Mouse (Mus musculus) spleen, adult 2 months (tissue): ENCODE measurements around the gene Scamp3. TPM values are rescaled to one million over a fixed set of nuclear protein-coding genes. Genes with fewer than 3 reads are reported as not detected.

Source experiments
- DNase-seq, 2 experiments: peaks; one replicate each; pipeline versions ENCODE4 v3.0.0 to v3.0.0-alpha.2; 2012 to 2021; ENCODE audit warnings: low spot score in 2 of 2, low read depth in 1 of 2
- H3K27ac ChIP-seq: fragments of 200-500 bp; 2 replicates; pipeline ENCODE4 v1.5.1; 2012; ENCODE audit warnings: low read length, inconsistent platforms; ENCODE audit not compliant: insufficient read depth
- H3K27me3 ChIP-seq: fragments of 200-500 bp; 2 replicates; pipeline ENCODE4 v1.6.1; 2012; ENCODE audit warnings: mild to moderate bottlenecking, moderate library complexity, low read length, inconsistent platforms; ENCODE audit not compliant: control insufficient read depth, insufficient read depth
- H3K36me3 ChIP-seq: fragments of 200-500 bp; 2 replicates; pipeline ENCODE4 v1.6.1; 2012; ENCODE audit warnings: mild to moderate bottlenecking, low read length, inconsistent platforms; ENCODE audit not compliant: control insufficient read depth, insufficient read depth
- H3K4me1 ChIP-seq: fragments of 200-500 bp; 2 replicates; pipeline ENCODE4 v1.6.1; 2011; ENCODE audit warnings: inconsistent platforms; ENCODE audit not compliant: control insufficient read depth, insufficient read depth, insufficient read length
- H3K4me3 ChIP-seq: fragments of 200-500 bp; 2 replicates; pipeline ENCODE4 v1.5.1; 2011; ENCODE audit warnings: mild to moderate bottlenecking, inconsistent platforms; ENCODE audit not compliant: insufficient read depth, insufficient read length; ENCODE audit errors: extremely low read depth
- CTCF ChIP-seq: fragments of 200-500 bp; IDR thresholded peaks from 2 replicates; pipeline ENCODE4 v1.5.1; 2011; ENCODE audit warnings: mild to moderate bottlenecking, inconsistent platforms; ENCODE audit not compliant: insufficient read depth, insufficient read length, insufficient replicate concordance; ENCODE audit errors: extremely low read depth
- POLR2A ChIP-seq: fragments of 200-500 bp; IDR thresholded peaks from 2 replicates; pipeline ENCODE4 v1.6.1; 2011; ENCODE audit warnings: low read depth, low read length, inconsistent platforms
- WGBS: fragments of 180-500 bp; shearing (Covaris S2); methylation state at CpG from one replicate; pipeline ENCODE4 v1.1.7; 2018; 5-methylcytosine and 5-hydroxymethylcytosine counted together
- polyA plus RNA-seq: library from polyadenylated mRNA; depleted of rRNA; stranded (reverse); fragments of >200 nt; gene quantifications from 2 replicates; pipeline ENCODE4 v1.2.3, GENCODE M21; 2012

The Scamp3 gene
- polyA plus RNA-seq, 1 experiment, result 120 TPM

DNA sequence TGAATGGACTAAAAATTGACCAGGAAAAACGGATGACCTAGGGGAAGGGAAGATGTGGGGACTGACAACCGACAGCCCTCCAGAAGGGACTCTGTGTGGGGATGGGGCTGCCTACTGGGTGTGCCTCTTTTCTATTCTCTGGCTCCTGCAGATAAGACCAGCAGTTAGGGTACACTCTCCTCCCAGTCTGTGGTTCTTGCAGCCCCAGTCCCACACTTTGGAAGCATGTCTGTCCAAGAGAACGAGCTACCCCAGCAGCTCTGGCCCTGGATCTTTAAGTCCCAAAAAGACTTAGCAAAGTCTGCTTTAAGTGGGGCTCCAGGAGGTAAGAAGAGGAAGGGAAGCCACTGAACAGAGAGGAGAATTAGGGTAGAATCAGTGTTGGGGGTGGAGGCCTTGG, 41.3 kb upstream of the Scamp3 start, which contains the start of gene Pklr:
Gene Pklr, plus strand, starts transcription at position 185 of the 400 bp plus-strand sequence.
- DNase-seq, result no peak
- Histone ChIP-seq H3K27ac (no peak within 1 kb of the TSS), H3K4me1 (no peaks in the 10 kb centered on the region), H3K4me3 (no peak within 1 kb of the TSS), H3K27me3 (no peaks in the 10 kb centered on the region), H3K36me3 (no peaks in the 10 kb centered on the region)
- TF ChIP-seq POLR2A, result no peak
- WGBS, result 57% methylated on average over 3 of the region's 3 CpGs

DNA sequence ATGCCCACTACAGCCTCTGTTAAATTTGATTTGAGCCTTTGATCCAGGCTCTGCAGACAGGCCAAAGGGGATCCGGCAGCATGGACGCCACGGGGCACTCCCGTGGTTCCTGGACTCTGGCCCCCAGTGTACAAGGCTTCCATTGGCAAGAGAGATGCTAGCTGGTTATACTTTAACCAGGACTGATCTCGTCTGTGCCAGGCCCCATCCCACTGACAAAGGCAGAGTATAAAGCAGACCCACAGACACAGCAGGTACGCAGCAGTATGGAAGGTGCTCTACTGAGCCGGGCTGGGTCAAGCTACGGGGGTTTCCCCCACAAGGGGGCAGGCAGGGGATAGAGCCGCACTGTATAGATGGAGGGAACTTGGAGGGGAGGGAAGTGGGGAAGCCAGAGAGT, 40.9 kb upstream of the Scamp3 start:
- WGBS, result 45% methylated on average over 9 of the region's 9 CpGs
- Histone ChIP-seq H3K4me3 (no peak overlapping the region), H3K4me1 (no peaks in the 10 kb centered on the region), H3K27me3 (no peaks in the 10 kb centered on the region), H3K27ac (no peak overlapping the region), H3K36me3 (no peaks in the 10 kb centered on the region)
- TF ChIP-seq CTCF, result no peak
- no peak for DNase-seq

DNA sequence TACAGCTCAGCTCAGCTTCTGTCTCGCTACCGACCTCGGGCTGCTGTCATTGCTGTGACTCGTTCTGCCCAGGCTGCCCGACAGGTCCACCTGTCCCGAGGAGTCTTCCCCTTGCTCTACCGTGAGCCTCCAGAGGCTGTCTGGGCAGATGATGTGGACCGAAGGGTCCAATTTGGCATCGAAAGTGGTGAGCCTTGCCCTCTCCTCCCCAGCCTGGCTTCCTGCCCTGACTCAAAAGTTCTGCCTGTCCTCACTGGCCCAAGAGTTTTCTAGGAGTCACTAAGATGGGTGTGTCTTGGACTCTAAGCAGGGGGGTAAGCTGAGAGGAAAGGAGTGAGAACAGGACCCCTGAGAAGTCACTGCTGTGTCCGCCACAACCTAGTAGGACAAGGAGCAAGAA, 32.5 kb upstream of the Scamp3 start:
- Histone ChIP-seq H3K4me1 (no peaks in the 10 kb centered on the region), H3K27me3 (no peaks in the 10 kb centered on the region), H3K36me3 (no peaks in the 10 kb centered on the region), H3K4me3 (no peak overlapping the region), H3K27ac (no peak overlapping the region)
- DNase-seq, result no peak
- TF ChIP-seq CTCF, result no peak
- TF ChIP-seq POLR2A, result no peak
- 69% methylated on average over 10 of the region's 10 CpGs for WGBS

DNA sequence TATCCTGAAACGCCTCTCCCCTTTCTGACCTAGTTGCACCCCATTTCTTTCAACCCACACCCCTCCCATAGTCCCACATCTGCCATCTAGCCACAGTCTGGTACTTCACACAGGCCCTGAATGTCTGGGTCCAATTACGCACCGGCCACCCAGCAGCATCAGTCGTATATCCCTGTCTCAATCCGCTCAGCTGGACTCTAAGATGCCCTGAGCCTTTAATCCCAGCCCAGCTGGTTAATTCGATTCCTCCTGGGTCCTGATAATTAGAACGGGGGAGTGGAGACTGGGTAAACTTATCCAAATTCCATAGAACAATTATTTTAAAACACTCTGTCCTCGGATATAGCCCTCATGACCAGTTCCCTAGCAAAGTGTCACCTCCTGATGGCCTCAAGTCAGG, 31.7 kb upstream of the Scamp3 start:
- DNase-seq, result no peak
- Histone ChIP-seq H3K4me1 (no peaks in the 10 kb centered on the region), H3K36me3 (no peaks in the 10 kb centered on the region), H3K27me3 (no peaks in the 10 kb centered on the region), H3K27ac (no peak overlapping the region), H3K4me3 (no peak overlapping the region)
- WGBS, result 80% methylated on average over 8 of the region's 8 CpGs
- TF ChIP-seq POLR2A (no peak), CTCF (no peak)

DNA sequence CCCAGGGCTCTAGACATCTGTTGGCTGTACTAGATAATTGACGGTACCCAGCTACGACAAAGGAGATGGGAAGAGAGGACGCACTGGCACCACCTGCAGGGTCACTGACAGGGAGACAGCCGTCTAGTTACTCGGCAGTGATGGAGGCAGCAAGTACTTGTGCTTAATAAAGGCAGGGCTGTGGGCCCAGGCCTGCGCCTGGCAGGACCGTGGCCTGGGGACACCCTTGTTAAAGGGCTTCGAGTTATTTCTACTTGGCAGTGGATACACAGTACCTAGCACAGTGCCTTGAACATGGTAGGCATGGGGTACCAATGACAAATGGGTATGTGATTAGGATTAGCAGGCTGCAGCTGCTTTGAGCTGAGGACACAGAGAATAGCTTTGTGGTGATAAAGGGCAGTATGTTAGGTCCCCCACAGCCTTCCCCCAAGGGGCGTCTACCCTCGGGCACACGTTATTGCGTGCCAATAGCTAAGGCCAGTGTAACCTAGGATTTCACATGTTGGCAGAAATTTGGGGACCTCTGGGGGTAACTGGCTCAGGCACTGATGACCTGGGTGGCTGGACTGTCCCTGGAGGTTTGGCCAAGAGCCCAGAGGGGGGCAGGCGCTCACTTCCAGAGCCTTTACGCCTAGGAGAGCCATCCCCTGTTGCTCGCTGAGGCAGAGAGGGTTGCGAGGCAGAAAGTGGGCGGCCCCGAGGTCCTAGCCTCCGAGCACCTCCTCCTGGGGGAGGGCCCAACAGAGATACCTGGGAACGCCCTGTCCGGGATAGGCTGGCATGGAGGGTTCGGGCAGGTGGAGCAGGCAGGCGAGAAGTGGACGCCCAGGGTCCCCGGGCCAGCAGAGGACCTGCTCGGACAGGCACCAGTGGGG, 29.9 kb upstream of the Scamp3 start:
- H3K4me3 ChIP-seq, result no peak overlapping the region
- no peak overlapping the region for H3K27ac ChIP-seq
- H3K4me1 ChIP-seq, result no peaks in the 10 kb centered on the region
- H3K36me3 ChIP-seq, result no peaks in the 10 kb centered on the region
- DNase-seq, result no peak
- WGBS, result 37% methylated on average over 26 of the region's 26 CpGs
- H3K27me3 ChIP-seq, result no peaks in the 10 kb centered on the region
- TF ChIP-seq POLR2A (no peak), CTCF (no peak)

DNA sequence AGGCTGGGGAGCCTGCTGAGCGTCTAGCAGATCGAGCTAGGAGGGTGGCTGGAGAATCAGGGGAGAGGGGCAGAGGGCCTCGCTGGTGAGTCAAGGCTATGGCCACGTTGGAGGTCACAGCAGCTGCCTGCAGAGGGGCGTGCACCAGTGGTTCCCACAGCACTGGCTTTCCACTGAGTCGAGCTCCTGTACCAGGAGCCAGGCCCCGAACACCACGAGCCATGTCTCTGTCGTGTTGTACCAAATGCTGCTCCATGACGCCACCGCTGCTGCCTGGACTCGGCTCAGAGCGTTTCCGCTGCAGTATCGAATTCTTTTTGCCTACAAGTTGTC, 29.3 kb upstream of the Scamp3 start:
- no peak for DNase-seq
- Histone ChIP-seq H3K27me3 (no peaks in the 10 kb centered on the region), H3K36me3 (no peaks in the 10 kb centered on the region), H3K27ac (no peak overlapping the region), H3K4me1 (no peaks in the 10 kb centered on the region), H3K4me3 (no peak overlapping the region)
- TF ChIP-seq CTCF (no peak), POLR2A (no peak)
- 19% methylated on average over 15 of the region's 15 CpGs for WGBS

DNA sequence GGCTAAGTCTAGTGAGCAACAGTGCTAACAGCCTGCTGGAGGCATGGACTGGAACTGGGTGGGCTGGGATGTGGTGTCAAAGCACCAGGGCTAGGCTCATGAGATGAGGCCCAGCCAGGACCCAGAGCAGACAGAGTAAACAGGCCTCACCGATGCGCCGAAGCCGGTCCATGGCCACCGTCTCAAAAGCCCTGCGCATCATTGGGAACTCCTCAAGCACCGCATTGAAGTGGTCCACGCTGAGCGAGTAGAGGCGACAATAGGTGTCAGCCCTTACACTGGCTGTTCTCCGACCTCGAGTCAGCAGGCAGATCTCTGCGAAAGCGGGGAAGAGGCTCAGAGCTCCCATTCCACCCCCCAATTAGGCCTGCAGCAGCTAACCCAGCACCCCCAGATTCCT, 28.7 kb upstream of the Scamp3 start:
- TF ChIP-seq CTCF (no peak), POLR2A (no peak)
- WGBS, result 90% methylated on average over 14 of the region's 14 CpGs

More for the DNA sequence above, 28.7 kb upstream of the Scamp3 start:
- no peaks in the 10 kb centered on the region for H3K36me3 ChIP-seq
- no peak for DNase-seq
- H3K27ac ChIP-seq, result no peak overlapping the region
- H3K27me3 ChIP-seq, result no peaks in the 10 kb centered on the region
- H3K4me3 ChIP-seq, result no peak overlapping the region
- no peaks in the 10 kb centered on the region for H3K4me1 ChIP-seq
